Mouse (Mus musculus) midbrain, embryonic 10.5 days (tissue): ENCODE measurements around the gene Ccdc138. TPM values are rescaled to one million over a fixed set of nuclear protein-coding genes. Genes with fewer than 3 reads are reported as not detected.
A peak's percentile ranks its signal among the peaks of the same experiment; 100 is the strongest.

Source experiments
- DNase-seq: peaks from one replicate; pipeline ENCODE4 v3.0.0-alpha.2; 2017; ENCODE audit warnings: low spot score
- H3K27ac ChIP-seq: fragments of 300-500 bp; sonication (generic); replicated peaks from 2 replicates; pipeline ENCODE4 v1.5.1; 2016; ENCODE audit warnings: mild to moderate bottlenecking
- H3K27me3 ChIP-seq: fragments of 300-500 bp; sonication (generic); 2 replicates; pipeline ENCODE4 v1.6.1; 2016; ENCODE audit warnings: low read depth, mild to moderate bottlenecking; ENCODE audit not compliant: poor library complexity, severe bottlenecking
- H3K36me3 ChIP-seq: fragments of 300-500 bp; sonication (generic); 2 replicates; pipeline ENCODE4 v1.6.1; 2016; ENCODE audit warnings: mild to moderate bottlenecking, moderate library complexity
- H3K4me1 ChIP-seq: fragments of 300-500 bp; sonication (generic); 2 replicates; pipeline ENCODE4 v1.6.1; 2016
- H3K4me3 ChIP-seq: fragments of 300-500 bp; sonication (generic); 2 replicates; pipeline ENCODE4 v1.5.1; 2016; ENCODE audit warnings: mild to moderate bottlenecking, moderate library complexity
- H3K9me3 ChIP-seq: fragments of 300-500 bp; sonication (generic); replicated peaks from 2 replicates; pipeline ENCODE4 v1.6.1; 2016; ENCODE audit warnings: mild to moderate bottlenecking
- WGBS: fragments of 180-500 bp; shearing (Covaris S2); methylation state at CpG from one replicate; pipeline ENCODE4 v1.1.7; 2016; 5-methylcytosine and 5-hydroxymethylcytosine counted together
- polyA plus RNA-seq: library from polyadenylated mRNA; unstranded; fragments of >200 nt; fragmentation: Nextera tagmentation; extraction: Ambion mirVana; gene quantifications from 2 replicates; pipeline ENCODE4 v1.2.1, GENCODE M21; 2016

Gene Ccdc138
- 16.6 and 18.1 TPM in 2 replicates for polyA plus RNA-seq

GRCm38 (mm10) chr10:58497320-58498284 is at the start of gene Ccdc138:
Ccdc138 (plus strand) TSS chr10:58497948.
- H3K4me3 ChIP-seq = peak within 1 kb of the TSS; percentile 71
- H3K27ac ChIP-seq = peak within 1 kb of the TSS; percentile 92
- DNase-seq = peak; percentile 92
- WGBS = 1% methylated on average over 50 of the region's 50 CpGs
- no peaks in the 10 kb centered on the region for H3K9me3 ChIP-seq
- peaks cover 38% of the 10 kb centered on the region for H3K36me3 ChIP-seq
- H3K4me1 ChIP-seq = peaks cover 16% of the 10 kb centered on the region
- H3K27me3 ChIP-seq = no peaks in the 10 kb centered on the region

DNA sequence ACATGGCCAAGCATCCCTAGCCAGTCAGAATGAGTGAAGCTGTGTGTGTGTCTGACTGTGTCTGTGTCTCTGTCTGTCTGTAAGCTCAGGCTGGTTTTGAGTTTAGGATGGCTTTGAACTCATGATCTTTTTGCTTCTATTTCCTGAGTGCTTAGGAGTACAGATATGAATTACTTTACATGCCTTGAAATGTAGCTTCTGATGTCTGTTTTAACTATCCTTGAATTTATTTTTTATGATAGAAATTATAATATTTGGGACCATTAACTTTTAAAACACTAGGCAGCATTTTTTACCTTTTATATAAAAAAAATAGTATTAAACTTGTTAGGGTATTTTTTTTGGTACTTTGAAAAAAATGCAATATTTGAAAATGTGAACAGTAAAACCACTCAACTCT is 46.2 kb upstream of the Ccdc138 start:
- Histone ChIP-seq H3K27me3 (no peaks in the 10 kb centered on the region), H3K9me3 (no peaks in the 10 kb centered on the region), H3K4me3 (no peak overlapping the region), H3K4me1 (peaks cover 6% of the 10 kb centered on the region; the same call in 1 of the 2 replicates), H3K27ac (no peak overlapping the region), H3K36me3 (peaks cover 47% of the 10 kb centered on the region)
- DNase-seq = no peak

- peaks cover 53% of the 10 kb centered on the region for H3K36me3 ChIP-seq
- no peaks in the 10 kb centered on the region for H3K27me3 ChIP-seq
- H3K9me3 ChIP-seq = no peaks in the 10 kb centered on the region
- no peak for DNase-seq
- H3K27ac ChIP-seq = no peak overlapping the region
- no peak overlapping the region for H3K4me3 ChIP-seq
- H3K4me1 ChIP-seq = peaks cover 6% of the 10 kb centered on the region; the same call in 1 of the 2 replicates
- WGBS = 93% methylated on average over 1 of the region's 1 CpGs
These were observed 45.6 kb upstream of the Ccdc138 start for GRCm38 (mm10) chr10:58452185-58452584.

GRCm38 (mm10) chr10:58459896-58460295 is 37.9 kb upstream of the Ccdc138 start:
- no peaks in the 10 kb centered on the region for H3K27me3 ChIP-seq
- no peaks in the 10 kb centered on the region for H3K9me3 ChIP-seq
- WGBS = 89% methylated on average over 1 of the region's 1 CpGs
- no peak overlapping the region for H3K27ac ChIP-seq
- DNase-seq = no peak
- H3K4me1 ChIP-seq = no peaks in the 10 kb centered on the region
- H3K4me3 ChIP-seq = no peak overlapping the region
- H3K36me3 ChIP-seq = peaks cover 96% of the 10 kb centered on the region

DNA sequence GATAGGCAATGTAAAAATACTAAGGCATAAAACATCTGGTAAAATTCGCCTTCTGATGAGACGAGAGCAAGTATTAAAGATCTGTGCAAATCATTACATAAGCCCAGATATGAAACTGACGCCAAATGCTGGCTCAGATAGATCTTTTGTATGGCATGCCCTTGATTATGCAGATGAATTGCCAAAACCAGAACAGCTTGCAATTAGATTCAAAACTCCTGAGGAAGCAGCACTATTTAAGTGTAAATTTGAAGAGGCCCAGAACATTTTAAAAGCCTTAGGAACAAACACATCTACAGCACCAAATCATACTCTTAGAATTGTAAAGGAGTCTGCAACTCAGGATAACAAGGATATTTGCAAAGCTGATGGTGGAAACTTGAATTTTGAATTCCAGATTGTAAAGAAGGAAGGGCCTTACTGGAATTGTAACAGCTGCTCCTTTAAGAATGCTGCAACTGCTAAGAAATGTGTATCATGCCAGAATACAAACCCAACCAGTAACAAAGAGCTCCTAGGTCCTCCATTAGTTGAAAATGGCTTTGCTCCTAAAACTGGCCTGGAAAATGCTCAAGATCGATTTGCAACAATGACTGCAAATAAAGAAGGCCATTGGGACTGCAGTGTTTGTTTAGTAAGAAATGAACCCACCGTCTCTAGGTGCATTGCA is 20.5 kb upstream of the Ccdc138 start:
- Histone ChIP-seq H3K9me3 (no peaks in the 10 kb centered on the region), H3K36me3 (peaks cover 91% of the 10 kb centered on the region), H3K4me1 (no peaks in the 10 kb centered on the region), H3K4me3 (no peak overlapping the region), H3K27me3 (no peaks in the 10 kb centered on the region), H3K27ac (no peak overlapping the region)
- DNase-seq = no peak
- 93% methylated on average over 5 of the region's 5 CpGs for WGBS

DNA sequence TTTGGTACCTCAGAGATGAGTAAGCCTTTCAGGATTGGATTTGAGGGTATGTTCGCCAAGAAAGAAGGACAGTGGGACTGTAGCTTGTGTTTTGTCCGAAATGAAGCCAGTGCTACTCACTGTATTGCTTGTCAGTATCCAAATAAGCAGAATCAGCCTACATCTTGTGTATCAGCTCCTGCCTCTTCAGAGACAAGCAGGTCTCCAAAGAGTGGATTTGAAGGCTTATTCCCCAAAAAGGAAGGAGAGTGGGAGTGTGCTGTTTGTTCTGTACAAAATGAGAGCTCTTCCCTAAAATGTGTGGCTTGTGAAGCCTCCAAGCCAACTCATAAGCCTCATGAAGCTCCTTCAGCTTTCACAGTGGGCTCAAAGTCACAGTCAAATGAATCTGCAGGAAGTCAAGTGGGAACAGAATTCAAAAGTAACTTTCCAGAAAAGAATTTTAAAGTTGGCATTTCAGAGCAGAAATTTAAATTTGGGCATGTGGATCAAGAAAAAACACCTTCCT is 19.6 kb upstream of the Ccdc138 start:
- no peaks in the 10 kb centered on the region for H3K4me1 ChIP-seq
- no peak overlapping the region for H3K4me3 ChIP-seq
- H3K27ac ChIP-seq = no peak overlapping the region
- no peak for DNase-seq
- no peaks in the 10 kb centered on the region for H3K27me3 ChIP-seq
- H3K9me3 ChIP-seq = no peaks in the 10 kb centered on the region
- peaks cover 93% of the 10 kb centered on the region for H3K36me3 ChIP-seq
- 92% methylated on average over 2 of the region's 2 CpGs for WGBS

- DNase-seq = no peak
- Histone ChIP-seq H3K4me1 (no peaks in the 10 kb centered on the region), H3K27ac (no peak overlapping the region), H3K36me3 (peaks cover 95% of the 10 kb centered on the region), H3K27me3 (no peaks in the 10 kb centered on the region), H3K9me3 (no peaks in the 10 kb centered on the region), H3K4me3 (no peak overlapping the region)
- WGBS = 92% methylated on average over 4 of the region's 4 CpGs
These were observed 17.7 kb upstream of the Ccdc138 start for GRCm38 (mm10) chr10:58479954-58480490.

GRCm38 (mm10) chr10:58491031-58491430 is 6.7 kb upstream of the Ccdc138 start:
- H3K36me3 ChIP-seq = peaks cover 89% of the 10 kb centered on the region
- DNase-seq = no peak

GRCm38 (mm10) chr10:58495637-58496036 is 2.1 kb upstream of the Ccdc138 start:
- WGBS = 86% methylated on average over 2 of the region's 2 CpGs
- Histone ChIP-seq H3K9me3 (no peaks in the 10 kb centered on the region), H3K27ac (no peak overlapping the region), H3K27me3 (no peaks in the 10 kb centered on the region), H3K4me1 (peaks cover 16% of the 10 kb centered on the region), H3K36me3 (peaks cover 55% of the 10 kb centered on the region), H3K4me3 (no peak overlapping the region)
- DNase-seq = no peak

More at GRCm38 (mm10) chr10:58491031-58491430, 6.7 kb upstream of the Ccdc138 start:
- no peaks in the 10 kb centered on the region for H3K4me1 ChIP-seq
- WGBS = 96% methylated on average over 5 of the region's 5 CpGs
- H3K4me3 ChIP-seq = no peak overlapping the region
- no peaks in the 10 kb centered on the region for H3K9me3 ChIP-seq
- H3K27ac ChIP-seq = no peak overlapping the region
- H3K27me3 ChIP-seq = no peaks in the 10 kb centered on the region

DNA sequence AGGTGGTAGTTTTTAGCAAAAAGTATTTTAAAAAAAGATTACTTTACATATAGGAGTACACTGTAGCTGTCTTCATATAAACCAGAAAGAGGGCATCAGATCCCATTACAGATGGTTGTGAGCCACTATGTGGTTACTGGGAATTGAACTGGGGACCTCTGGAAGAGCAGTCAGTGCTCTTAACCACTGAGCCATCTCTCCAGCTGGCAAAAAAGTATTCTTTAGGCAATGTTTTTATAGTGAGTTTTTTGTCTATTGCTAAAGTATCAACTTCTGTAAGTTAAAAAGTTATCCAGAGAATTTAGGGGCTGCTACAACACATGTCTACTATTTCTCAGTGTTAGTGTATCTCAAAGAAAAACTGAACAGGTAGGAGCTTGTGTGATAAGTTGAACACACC is 1.0 kb upstream of the Ccdc138 start:
- H3K9me3 ChIP-seq = no peaks in the 10 kb centered on the region
- peaks cover 16% of the 10 kb centered on the region for H3K4me1 ChIP-seq
- H3K36me3 ChIP-seq = peaks cover 46% of the 10 kb centered on the region
- H3K4me3 ChIP-seq = peak overlapping the region; percentile 71
- no peak overlapping the region for H3K27ac ChIP-seq
- no peaks in the 10 kb centered on the region for H3K27me3 ChIP-seq
- no peak for DNase-seq

DNA sequence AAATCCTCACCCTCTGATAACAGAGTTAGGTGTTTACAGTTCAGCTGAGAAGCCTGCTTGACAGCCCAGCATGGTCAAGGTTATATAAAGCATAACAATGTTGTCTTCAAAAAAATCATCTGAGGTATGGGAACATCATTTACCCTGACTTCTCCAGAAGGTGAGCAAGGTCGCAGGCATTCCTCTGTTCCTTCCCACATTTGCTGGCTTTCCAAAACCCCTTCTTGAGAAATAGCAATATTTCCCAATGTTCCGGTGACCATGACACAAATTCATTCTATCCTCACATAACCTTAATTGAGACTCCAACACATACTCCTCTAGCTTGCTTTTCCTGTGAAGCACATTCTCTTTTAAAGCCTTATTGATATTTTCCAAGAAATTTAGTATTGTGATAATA is 768 bp downstream of the Ccdc138 start:
- no peak for DNase-seq
- H3K36me3 ChIP-seq = peaks cover 33% of the 10 kb centered on the region
- WGBS = 63% methylated on average over 2 of the region's 2 CpGs
- no peaks in the 10 kb centered on the region for H3K9me3 ChIP-seq
- peak overlapping the region; percentile 71 for H3K4me3 ChIP-seq
- no peaks in the 10 kb centered on the region for H3K27me3 ChIP-seq
- peaks cover 16% of the 10 kb centered on the region for H3K4me1 ChIP-seq
- peak overlapping the region; percentile 92 for H3K27ac ChIP-seq

DNA sequence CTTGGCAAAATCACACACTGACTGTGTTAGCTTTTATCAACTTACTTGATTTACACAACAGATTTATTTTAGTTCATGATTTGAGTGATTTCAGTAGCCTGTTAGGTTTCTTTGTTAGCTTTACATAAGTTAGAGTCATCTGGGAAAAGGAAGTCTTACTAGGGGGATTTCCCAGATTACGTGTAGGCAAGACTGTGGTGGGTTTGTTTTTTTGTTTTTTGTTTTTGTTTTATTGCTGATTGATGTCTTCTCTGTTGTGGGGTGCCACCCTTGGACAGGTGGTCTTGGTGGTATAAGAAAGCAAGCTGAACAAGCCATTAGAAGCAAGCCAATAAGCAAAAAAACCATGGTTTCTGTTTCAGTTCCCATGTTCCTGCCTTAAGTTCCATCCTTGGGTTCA is 31.6 kb downstream of the Ccdc138 start:
- WGBS = 89% methylated on average over 1 of the region's 1 CpGs

More for the DNA sequence above, 31.6 kb downstream of the Ccdc138 start:
- Histone ChIP-seq H3K9me3 (peaks cover 8% of the 10 kb centered on the region), H3K36me3 (peaks cover 80% of the 10 kb centered on the region), H3K4me1 (no peaks in the 10 kb centered on the region), H3K27me3 (no peaks in the 10 kb centered on the region), H3K4me3 (no peak overlapping the region), H3K27ac (no peak overlapping the region)
- DNase-seq = no peak
